Mouse (Mus musculus): Measurements from ENCODE around the gene Rora. TPM values are rescaled to one million over a fixed set of nuclear protein-coding genes. Genes with fewer than 3 reads are reported as not detected.

The Rora gene
- polyA plus RNA-seq, 1 experiment: 5.0 TPM

DNA sequence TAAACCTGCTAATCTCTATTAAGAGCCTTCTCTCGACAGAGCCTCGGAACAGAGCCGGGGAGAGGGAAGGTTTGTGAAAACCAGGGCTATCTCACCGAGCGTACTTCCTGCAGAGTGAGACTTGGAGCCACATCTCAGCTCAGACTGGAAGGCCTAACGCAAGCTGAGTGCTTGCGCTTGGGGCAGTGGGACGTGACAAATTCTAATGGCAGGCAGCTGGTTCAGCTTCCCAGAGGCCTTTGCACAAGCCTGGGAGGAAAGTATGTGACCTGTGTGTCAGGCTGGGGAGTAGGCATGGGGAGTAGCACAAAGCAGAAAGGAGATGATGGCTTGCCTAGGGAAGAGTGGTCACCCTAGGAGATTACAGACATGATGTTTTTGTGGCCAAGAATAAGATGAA, 55.6 kb downstream of the Rora start:
- Histone ChIP-seq H3K4me3 (ENCODE audit: insufficient read depth, low read length) (no peak overlapping the region), H3K4me1 (ENCODE audit: control insufficient read depth, insufficient read depth, low read length) (no peaks in the 10 kb centered on the region), H3K27ac (ENCODE audit: insufficient read depth, low read depth, low read length) (no peak overlapping the region)
- no peak for TF ChIP-seq CTCF (IDR thresholded peaks at IDR 0.05; ENCODE audit: low read depth, low read length)
- no peak for TF ChIP-seq POLR2A (IDR thresholded peaks at IDR 0.05; ENCODE audit: borderline replicate concordance, low read depth, low read length)

DNA sequence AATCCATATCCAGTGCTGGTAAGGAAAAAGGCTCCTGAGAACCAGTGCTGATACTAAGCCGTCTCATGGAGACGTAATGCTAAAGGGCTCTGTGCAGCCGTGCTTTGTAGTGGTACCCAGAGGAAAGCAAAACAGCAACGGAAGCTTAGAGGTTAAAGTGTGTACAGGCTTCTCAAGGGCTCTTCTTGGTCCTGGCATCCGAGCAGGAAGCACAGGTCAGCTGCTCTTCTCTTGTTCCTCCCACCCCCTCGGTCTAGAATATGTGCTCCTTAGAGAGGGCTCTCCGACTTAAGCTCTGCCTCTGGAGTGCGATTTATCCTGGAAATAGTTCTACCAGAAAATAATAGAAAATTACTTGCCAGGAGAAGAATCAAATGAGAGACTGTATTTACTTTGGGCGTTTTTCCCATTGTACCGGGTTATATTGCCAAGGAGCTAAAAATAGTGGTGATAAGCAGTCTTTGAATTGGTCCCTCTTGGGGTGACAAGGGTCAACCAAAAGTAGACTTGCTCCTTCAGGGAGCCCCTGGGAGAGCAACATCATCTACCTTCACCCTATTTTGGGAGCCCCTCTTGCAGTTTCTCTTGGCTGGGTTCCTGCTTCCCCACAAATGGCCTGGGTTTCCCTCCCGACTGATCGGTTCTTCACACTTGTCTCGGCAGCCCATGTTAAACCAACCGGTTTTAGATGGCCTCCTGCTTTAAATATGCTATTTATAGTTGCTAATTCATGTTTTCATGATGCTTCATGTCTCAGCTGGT, 57.5 kb downstream of the Rora start:
- no peak overlapping the region for H3K4me3 ChIP-seq (ENCODE audit: insufficient read depth, low read length)
- H3K27ac ChIP-seq (ENCODE audit: insufficient read depth, low read depth, low read length): no peak overlapping the region
- no peaks in the 10 kb centered on the region for H3K4me1 ChIP-seq (ENCODE audit: control insufficient read depth, insufficient read depth, low read length)
- no peak for TF ChIP-seq POLR2A (IDR thresholded peaks at IDR 0.05; ENCODE audit: borderline replicate concordance, low read depth, low read length)
- TF ChIP-seq CTCF (IDR thresholded peaks at IDR 0.05; ENCODE audit: low read depth, low read length): no peak

GRCm38 (mm10) chr9:68716961-68717360, 63.4 kb downstream of the Rora start:
- no peak overlapping the region for H3K27ac ChIP-seq (ENCODE audit: insufficient read depth, low read depth, low read length)
- no peaks in the 10 kb centered on the region for H3K4me1 ChIP-seq (ENCODE audit: control insufficient read depth, insufficient read depth, low read length)
- TF ChIP-seq CTCF (IDR thresholded peaks at IDR 0.05; ENCODE audit: low read depth, low read length): no peak
- TF ChIP-seq POLR2A (IDR thresholded peaks at IDR 0.05; ENCODE audit: borderline replicate concordance, low read depth, low read length): no peak
- no peak overlapping the region for H3K4me3 ChIP-seq (ENCODE audit: insufficient read depth, low read length)

DNA sequence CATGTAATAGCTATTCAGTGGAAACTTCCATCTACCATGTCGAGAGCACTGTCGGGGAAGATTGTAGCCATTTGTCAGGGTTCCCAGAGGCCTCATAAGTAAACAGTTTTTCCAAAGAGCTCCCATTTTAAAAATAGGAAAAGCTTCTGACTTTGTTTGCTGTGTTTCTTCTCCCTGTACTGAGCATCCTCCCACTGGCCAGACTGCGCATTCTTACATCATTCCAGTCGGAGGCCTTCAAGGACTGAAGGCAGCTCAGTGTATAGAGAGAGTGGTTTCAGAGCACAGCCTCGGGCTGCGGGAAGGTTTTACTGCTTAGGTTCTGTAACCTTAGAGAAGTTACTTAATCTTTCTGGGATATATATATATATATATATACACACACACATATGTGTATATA, 64.8 kb downstream of the Rora start:
- no peak for TF ChIP-seq CTCF (IDR thresholded peaks at IDR 0.05; ENCODE audit: low read depth, low read length)
- TF ChIP-seq POLR2A (IDR thresholded peaks at IDR 0.05; ENCODE audit: borderline replicate concordance, low read depth, low read length): no peak
- H3K27ac ChIP-seq (ENCODE audit: insufficient read depth, low read depth, low read length): no peak overlapping the region
- no peaks in the 10 kb centered on the region for H3K4me1 ChIP-seq (ENCODE audit: control insufficient read depth, insufficient read depth, low read length)
- no peak overlapping the region for H3K4me3 ChIP-seq (ENCODE audit: insufficient read depth, low read length)

DNA sequence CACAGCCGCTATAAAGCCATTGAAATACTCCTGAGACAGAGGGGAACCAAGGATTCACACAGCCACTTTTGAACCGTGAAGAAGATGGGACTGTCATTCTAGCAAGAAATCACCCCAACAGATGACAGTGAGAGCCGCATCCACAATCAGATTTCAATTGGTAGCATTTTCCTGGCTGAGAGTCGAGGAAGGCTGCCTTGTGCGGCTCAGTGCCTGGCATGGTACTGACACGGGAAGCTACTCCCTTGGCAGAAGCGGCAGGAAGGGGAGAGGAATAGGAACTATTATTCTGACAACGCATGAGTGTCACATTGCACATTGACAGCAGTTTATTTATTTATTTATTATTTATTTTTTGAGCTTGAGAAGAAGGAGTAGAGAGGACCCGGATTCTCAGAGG, 65.7 kb downstream of the Rora start:
- no peaks in the 10 kb centered on the region for H3K4me1 ChIP-seq (ENCODE audit: control insufficient read depth, insufficient read depth, low read length)
- TF ChIP-seq CTCF (IDR thresholded peaks at IDR 0.05; ENCODE audit: low read depth, low read length) (no peak), POLR2A (IDR thresholded peaks at IDR 0.05; ENCODE audit: borderline replicate concordance, low read depth, low read length) (no peak)
- H3K27ac ChIP-seq (ENCODE audit: insufficient read depth, low read depth, low read length): no peak overlapping the region
- no peak overlapping the region for H3K4me3 ChIP-seq (ENCODE audit: insufficient read depth, low read length)

DNA sequence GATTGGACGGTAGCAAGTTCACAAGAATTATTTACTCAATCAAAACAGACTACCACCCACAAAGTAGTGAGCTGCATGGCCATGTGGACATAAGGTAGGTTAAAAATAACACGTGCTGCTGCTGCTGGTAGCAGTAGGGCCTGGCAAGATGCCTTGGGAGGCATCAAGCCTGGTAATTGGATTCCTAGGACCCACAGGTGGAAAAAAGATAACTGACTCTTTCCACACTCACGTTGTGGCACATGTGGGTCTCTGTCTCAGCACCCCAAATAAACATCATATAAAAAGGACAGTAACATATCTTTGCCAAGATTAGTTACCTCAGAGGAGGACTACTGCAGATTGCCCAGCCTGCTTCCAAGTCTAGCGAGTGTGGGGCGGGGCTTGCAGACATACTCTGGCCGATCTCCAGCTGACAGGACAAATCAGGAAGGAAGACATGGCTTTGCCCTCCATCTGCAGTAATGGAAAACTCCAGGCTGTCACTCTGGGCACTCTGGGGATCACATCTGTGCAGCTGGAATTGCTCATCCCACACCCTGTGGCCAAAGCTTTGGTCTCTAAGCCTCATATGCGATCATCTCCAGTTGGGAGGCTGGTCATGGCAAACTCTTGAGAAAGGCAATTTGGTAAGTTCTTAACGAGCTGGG, 71.2 kb downstream of the Rora start:
- no peaks in the 10 kb centered on the region for H3K4me1 ChIP-seq (ENCODE audit: control insufficient read depth, insufficient read depth, low read length)
- no peak overlapping the region for H3K4me3 ChIP-seq (ENCODE audit: insufficient read depth, low read length)
- no peak for TF ChIP-seq POLR2A (IDR thresholded peaks at IDR 0.05; ENCODE audit: borderline replicate concordance, low read depth, low read length)
- TF ChIP-seq CTCF (IDR thresholded peaks at IDR 0.05; ENCODE audit: low read depth, low read length): no peak
- no peak overlapping the region for H3K27ac ChIP-seq (ENCODE audit: insufficient read depth, low read depth, low read length)

GRCm38 (mm10) chr9:68727166-68727855, 73.7 kb downstream of the Rora start:
- Histone ChIP-seq H3K4me1 (ENCODE audit: control insufficient read depth, insufficient read depth, low read length) (no peaks in the 10 kb centered on the region), H3K4me3 (ENCODE audit: insufficient read depth, low read length) (no peak overlapping the region), H3K27ac (ENCODE audit: insufficient read depth, low read depth, low read length) (no peak overlapping the region)
- TF ChIP-seq CTCF (IDR thresholded peaks at IDR 0.05; ENCODE audit: low read depth, low read length) (no peak), POLR2A (IDR thresholded peaks at IDR 0.05; ENCODE audit: borderline replicate concordance, low read depth, low read length) (no peak)

- Histone ChIP-seq H3K4me1 (ENCODE audit: control insufficient read depth, insufficient read depth, low read length) (no peaks in the 10 kb centered on the region), H3K27ac (ENCODE audit: insufficient read depth, low read depth, low read length) (no peak overlapping the region), H3K4me3 (ENCODE audit: insufficient read depth, low read length) (no peak overlapping the region)
- no peak for TF ChIP-seq POLR2A (IDR thresholded peaks at IDR 0.05; ENCODE audit: borderline replicate concordance, low read depth, low read length)
- no peak for TF ChIP-seq CTCF (IDR thresholded peaks at IDR 0.05; ENCODE audit: low read depth, low read length)
Observed at GRCm38 (mm10) chr9:68731438-68731837, 77.9 kb downstream of the Rora start.

DNA sequence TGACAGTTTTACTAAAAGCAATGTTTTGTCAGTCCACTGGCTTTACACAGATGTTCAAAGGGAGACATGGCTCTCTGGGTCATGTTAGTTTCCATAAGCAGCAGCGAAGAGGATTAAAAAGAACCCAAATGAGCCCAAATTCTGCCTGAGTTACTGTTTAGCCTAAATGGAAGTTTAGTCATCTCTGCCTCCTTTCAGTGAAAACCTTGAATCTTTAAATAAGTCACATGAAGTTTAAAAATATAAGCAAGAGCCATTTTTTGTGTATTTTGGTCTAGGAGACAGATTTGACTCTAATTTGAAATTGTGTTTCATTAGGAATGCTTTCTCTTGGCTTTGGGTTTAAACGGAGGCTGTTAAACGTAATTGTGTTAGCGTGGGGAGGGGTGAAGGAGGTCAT, 79.3 kb downstream of the Rora start:
- no peak for TF ChIP-seq POLR2A (IDR thresholded peaks at IDR 0.05; ENCODE audit: borderline replicate concordance, low read depth, low read length)
- no peak for TF ChIP-seq CTCF (IDR thresholded peaks at IDR 0.05; ENCODE audit: low read depth, low read length)
- Histone ChIP-seq H3K4me3 (ENCODE audit: insufficient read depth, low read length) (no peak overlapping the region), H3K4me1 (ENCODE audit: control insufficient read depth, insufficient read depth, low read length) (no peaks in the 10 kb centered on the region), H3K27ac (ENCODE audit: insufficient read depth, low read depth, low read length) (no peak overlapping the region)

GRCm38 (mm10) chr9:68735886-68736285, 82.3 kb downstream of the Rora start:
- TF ChIP-seq CTCF (IDR thresholded peaks at IDR 0.05; ENCODE audit: low read depth, low read length) (no peak), POLR2A (IDR thresholded peaks at IDR 0.05; ENCODE audit: borderline replicate concordance, low read depth, low read length) (no peak)
- no peaks in the 10 kb centered on the region for H3K4me1 ChIP-seq (ENCODE audit: control insufficient read depth, insufficient read depth, low read length)
- H3K27ac ChIP-seq (ENCODE audit: insufficient read depth, low read depth, low read length): no peak overlapping the region
- no peak overlapping the region for H3K4me3 ChIP-seq (ENCODE audit: insufficient read depth, low read length)
